ENCODE assay signal across 12 mouse cellular contexts in genomic region chr7:144427460-144427859, GRCm38 (mm10). TPM values are rescaled to one million over a fixed set of nuclear protein-coding genes. Genes with fewer than 3 reads are reported as not detected.
A peak's percentile ranks its signal among the peaks of the same experiment; 100 is the strongest.
DNase-seq lines count a peak whose midpoint lies in the region; ATAC-seq and TF ChIP-seq lines count a peak whose summit lies in the region.
"Had no signal": no experiment of that assay in that cellular context is flagged by ENCODE, and none has a peak within 500 bp of the region (broad histone marks: within the 10 kb centered on the region; RNA-seq: fewer than 3 reads in every experiment).

No protein-coding gene starts in this region.

- 87% methylated on average over 3 of the region's 3 CpGs for WGBS in liver, adult 2 months
- 81% methylated on average over 3 of the region's 3 CpGs for WGBS in liver, embryonic 11.5 days
- WGBS in midbrain, embryonic 13.5 days: 81% methylated on average over 3 of the region's 3 CpGs

- no peak overlapping the region for H3K4me2 ChIP-seq in liver, embryonic 11.5 days
- no peak overlapping the region for H3K4me2 ChIP-seq in CH12.LX (ENCODE audit: insufficient read depth, low read depth, poor library complexity, severe bottlenecking)
- no peak overlapping the region for H3K4me2 ChIP-seq in midbrain, embryonic 13.5 days (replicated peaks)
- H3K4me2 ChIP-seq: embryonic facial prominence, embryonic 15.5 days had no signal

- H3K4me1 ChIP-seq in liver, adult 2 months (ENCODE audit: control insufficient read depth, insufficient read depth, low read length): peaks cover 1% of the 10 kb centered on the region; the same call in 1 of the 2 replicates
- no peaks in the 10 kb centered on the region for H3K4me1 ChIP-seq in liver, embryonic 11.5 days (replicated peaks; ENCODE audit: control insufficient read depth, insufficient read depth, low read length)
- H3K4me1 ChIP-seq in CH12.LX (ENCODE audit: control insufficient read depth in 1 of 2, insufficient read depth in 2 of 2) (no peaks in the 10 kb centered on the region), ES-Bruce4 (ENCODE audit: control insufficient read depth, insufficient read depth, low read length) (no peaks in the 10 kb centered on the region)
- no peaks in the 10 kb centered on the region for H3K4me1 ChIP-seq in cortical plate, adult 2 months (ENCODE audit: control insufficient read depth, insufficient read depth, low read length)
- peaks cover 5% of the 10 kb centered on the region; the same call in 1 of the 2 replicates for H3K4me1 ChIP-seq in midbrain, embryonic 13.5 days (replicated peaks)
- H3K4me1 ChIP-seq: embryonic facial prominence, embryonic 15.5 days; limb, embryonic 10.5 days had no signal

- no peaks in the 10 kb centered on the region; the same call in 1 of the 2 replicates for H3K9me3 ChIP-seq in liver, embryonic 11.5 days (ENCODE audit: control insufficient read depth, low read length)
- peaks cover 6% of the 10 kb centered on the region for H3K9me3 ChIP-seq in CH12.LX (replicated peaks; ENCODE audit: low read length)
- H3K9me3 ChIP-seq in ES-Bruce4 (replicated peaks; ENCODE audit: control insufficient read depth, insufficient read depth, low read length, poor library complexity, severe bottlenecking): no peaks in the 10 kb centered on the region
- H3K9me3 ChIP-seq in midbrain, embryonic 13.5 days: no peaks in the 10 kb centered on the region
- H3K9me3 ChIP-seq: embryonic facial prominence, embryonic 15.5 days; limb, embryonic 10.5 days had no signal

- no peak for DNase-seq in liver, adult 2 months (ENCODE audit: extremely low read depth, low read depth, low spot score)
- no peak for DNase-seq in liver, embryonic 11.5 days (ENCODE audit: low spot score)
- DNase-seq in CH12.LX (ENCODE audit: extremely low read depth): peak; percentile 12
- no peak for DNase-seq in frontal cortex, adult 2 months (ENCODE audit: extremely low spot score in 1 of 2, low spot score in 1 of 2)
- DNase-seq: adrenal gland, postnatal 36 days; retina, postnatal 1 day had no signal

- no peak for TF ChIP-seq POLR2A in liver, adult 2 months (IDR thresholded peaks at IDR 0.05; ENCODE audit: extremely low read depth, insufficient read depth, low read length)
- TF ChIP-seq POLR2A in CH12.LX (IDR thresholded peaks at IDR 0.05; ENCODE audit: low read depth, low read length) (no peak), ES-Bruce4 (IDR thresholded peaks at IDR 0.05; ENCODE audit: insufficient read depth, low read length) (no peak)
- TF ChIP-seq POLR2A in cortical plate, adult 2 months (IDR thresholded peaks at IDR 0.05; ENCODE audit: extremely low read depth, insufficient read depth, low read length): no peak

- no peaks in the 10 kb centered on the region for H3K36me3 ChIP-seq in liver, adult 2 months (ENCODE audit: control insufficient read depth, insufficient read depth, low read length)
- no peaks in the 10 kb centered on the region for H3K36me3 ChIP-seq in liver, embryonic 11.5 days (ENCODE audit: control insufficient read depth, insufficient read depth, low read length)
- H3K36me3 ChIP-seq in CH12.LX (replicated peaks in 1 of 2; ENCODE audit: control insufficient read depth in 1 of 2, insufficient read depth in 1 of 2, low read length in 1 of 2): no peaks in the 10 kb centered on the region
- no peaks in the 10 kb centered on the region for H3K36me3 ChIP-seq in ES-Bruce4 (ENCODE audit: control insufficient read depth, insufficient read depth, low read length, poor library complexity, severe bottlenecking)
- no peaks in the 10 kb centered on the region for H3K36me3 ChIP-seq in midbrain, embryonic 13.5 days
- H3K36me3 ChIP-seq: embryonic facial prominence, embryonic 15.5 days; limb, embryonic 10.5 days had no signal

- H3K27me3 ChIP-seq in liver, adult 2 months (ENCODE audit: control insufficient read depth, insufficient read depth, low read length): no peaks in the 10 kb centered on the region
- H3K27me3 ChIP-seq in liver, embryonic 11.5 days (replicated peaks; ENCODE audit: control insufficient read depth, insufficient read depth, low read length): no peaks in the 10 kb centered on the region
- H3K27me3 ChIP-seq in CH12.LX (replicated peaks) (peaks cover 82% of the 10 kb centered on the region), ES-Bruce4 (ENCODE audit: control insufficient read depth, insufficient read depth, low read length, poor library complexity, severe bottlenecking) (no peaks in the 10 kb centered on the region)
- no peaks in the 10 kb centered on the region for H3K27me3 ChIP-seq in midbrain, embryonic 13.5 days

- no peak overlapping the region for H3K4me3 ChIP-seq in liver, adult 2 months (ENCODE audit: insufficient read depth, low read depth, low read length)
- no peak overlapping the region for H3K4me3 ChIP-seq in liver, embryonic 11.5 days (ENCODE audit: low read depth, low read length)
- H3K4me3 ChIP-seq in CH12.LX (replicated peaks in 1 of 3; ENCODE audit: low read depth in 2 of 3, low read length in 2 of 3, poor library complexity in 1 of 3): no peak overlapping the region
- H3K4me3 ChIP-seq in ES-Bruce4 (ENCODE audit: low read depth, low read length): no peak overlapping the region
- no peak overlapping the region for H3K4me3 ChIP-seq in cortical plate, adult 2 months (ENCODE audit: insufficient read depth, low read length)
- H3K4me3 ChIP-seq in midbrain, embryonic 13.5 days (replicated peaks): no peak overlapping the region
- H3K4me3 ChIP-seq: embryonic facial prominence, embryonic 15.5 days; limb, embryonic 10.5 days had no signal

- TF ChIP-seq RAD21 in CH12.LX (IDR thresholded peaks at IDR 0.05; ENCODE audit: low read depth, low read length): no peak; the same call in none of the 2 replicates

- H3K27ac ChIP-seq in liver, adult 2 months (replicated peaks; ENCODE audit: insufficient read depth, low read depth, low read length): no peak overlapping the region
- no peak overlapping the region for H3K27ac ChIP-seq in liver, embryonic 11.5 days (ENCODE audit: low read depth, low read length)
- H3K27ac ChIP-seq in CH12.LX (ENCODE audit: insufficient read depth, low read depth): no peak overlapping the region
- H3K27ac ChIP-seq in ES-Bruce4 (ENCODE audit: insufficient read depth, low read length): no peak overlapping the region
- H3K27ac ChIP-seq in cortical plate, adult 2 months (ENCODE audit: insufficient read depth, low read length): no peak overlapping the region
- no peak overlapping the region for H3K27ac ChIP-seq in midbrain, embryonic 13.5 days
- H3K27ac ChIP-seq: embryonic facial prominence, embryonic 15.5 days; limb, embryonic 10.5 days had no signal

- H3K79me2 ChIP-seq in liver, adult 2 months (ENCODE audit: control insufficient read depth, insufficient read depth, low read length): no peaks in the 10 kb centered on the region
- H3K79me2 ChIP-seq in CH12.LX (replicated peaks; ENCODE audit: control insufficient read depth, extremely low read depth, insufficient read depth, poor library complexity, severe bottlenecking): no peaks in the 10 kb centered on the region

- TF ChIP-seq EP300 in CH12.LX (IDR thresholded peaks at IDR 0.05; ENCODE audit: low read length) (no peak), ES-Bruce4 (IDR thresholded peaks at IDR 0.05; ENCODE audit: insufficient read depth, low read depth, low read length) (no peak)

- TF ChIP-seq CTCF in liver, adult 2 months (IDR thresholded peaks at IDR 0.05; ENCODE audit: low read depth, low read length): peak; percentile 55
- TF ChIP-seq CTCF in CH12.LX (conservative IDR thresholded peaks at IDR 0.05 in 1 of 2, IDR thresholded peaks at IDR 0.05 in 1 of 2; ENCODE audit: low read depth in 2 of 2, low read length in 2 of 2) (peak in 1 of 2 experiments; percentile 62; a peak in 2 of 4 replicates), ES-Bruce4 (IDR thresholded peaks at IDR 0.05; ENCODE audit: low read depth, low read length) (peak; percentile 29)
- peak; percentile 42 for TF ChIP-seq CTCF in cortical plate, adult 2 months (IDR thresholded peaks at IDR 0.05; ENCODE audit: extremely low read depth, insufficient read depth, low read length)

- dilution Hi-C loops in CH12.LX (cut with MboI; ENCODE audit: extremely low pct_ligation_motif_present, extremely low pct_unique_long_range_greater_than_20kb, low sequenced_read_pairs): no loop called here

- H3K9ac ChIP-seq in liver, adult 2 months (ENCODE audit: low read depth, low read length): no peak overlapping the region
- no peak overlapping the region for H3K9ac ChIP-seq in liver, embryonic 11.5 days (ENCODE audit: low read depth, low read length)
- H3K9ac ChIP-seq in CH12.LX (ENCODE audit: insufficient read depth, low read depth) (no peak overlapping the region), ES-Bruce4 (ENCODE audit: low read depth, poor library complexity, severe bottlenecking) (no peak overlapping the region)
- no peak overlapping the region for H3K9ac ChIP-seq in midbrain, embryonic 13.5 days (replicated peaks)
- H3K9ac ChIP-seq: embryonic facial prominence, embryonic 15.5 days had no signal

- no peak for ATAC-seq in liver, embryonic 11.5 days (replicated peaks; ENCODE audit: low FRiP score)
- ATAC-seq in midbrain, embryonic 13.5 days: no peak
- ATAC-seq: intestine, embryonic 16.5 days had no signal

- in situ Hi-C loops in CH12.LX (cut with MboI; ENCODE audit: low pct_ligation_motif_present, low pct_unique_long_range_greater_than_20kb, low sequenced_read_pairs): loop anchor here (10.0 to 25.0 kb wide), 2 partner anchors 213 to 340 kb away; no protein-coding TSS in a partner anchor

TF ChIP-seq in CH12.LX, 34 proteins besides CTCF, POLR2A, EP300 and RAD21:
- no peak for TF ChIP-seq NRF1 (IDR thresholded peaks at IDR 0.05; ENCODE audit: low read depth, low read length)
- peak; percentile 30 for TF ChIP-seq SMC3 (IDR thresholded peaks at IDR 0.05; ENCODE audit: low read depth, low read length)
- TF ChIP-seq ZMIZ1 (IDR thresholded peaks at IDR 0.05; ENCODE audit: low read depth, low read length): no peak
- TF ChIP-seq CHD2 (IDR thresholded peaks at IDR 0.05; ENCODE audit: low read length): no peak

RNA-seq across cellular contexts. Expression of gene Cttn, which starts 43.3 kb away (rescaled TPM):
- 26.6 and 27.1 TPM in 2 replicates for total RNA-seq in liver, adult 2 months (2014; rRNA removed)
- polyA plus RNA-seq in liver, adult 2 months (2012; rRNA removed): 31.2 and 36.1 TPM in 2 replicates
- 101 and 106 TPM in 2 replicates for polyA plus RNA-seq in liver, embryonic 11.5 days (2014; fragmentation: Nextera tagmentation; extraction: Ambion mirVana)
- total RNA-seq in CH12.LX (2012; rRNA removed) (0.13 and 0.55 TPM in 2 replicates), CH12.LX (2014; rRNA removed) (not detected in 2 replicates)
- polyA plus RNA-seq in CH12.LX (2012; ENCODE audit: insufficient read length, low read depth) (not detected in 2 replicates), ES-Bruce4 (2011; ENCODE audit: insufficient read depth, insufficient read length, low read depth, missing spikeins) (162 and 185 TPM in 2 replicates)
- polyA plus RNA-seq in cortical plate, adult 2 months (2012; rRNA removed): 146 and 147 TPM in 2 replicates
- 155 and 178 TPM in 2 replicates for polyA plus RNA-seq in frontal cortex, adult 2 months (2012; rRNA removed)
- polyA plus RNA-seq in midbrain, embryonic 13.5 days (2015; fragmentation: Nextera tagmentation; extraction: Ambion mirVana): 194 and 201 TPM in 2 replicates

Comparison
In these comparisons a context has a peak if more than half of its experiments do, and no peak if none do; other contexts are left out.
1. RNA of gene Cttn, which starts 43.3 kb away (polyA plus RNA-seq): 194 to 201 TPM in midbrain, embryonic 13.5 days, 162 to 185 TPM in ES-Bruce4, 155 to 178 TPM in frontal cortex, adult 2 months, 146 to 147 TPM in cortical plate, adult 2 months, 101 to 106 TPM in liver, embryonic 11.5 days and 31.2 to 36.1 TPM in liver, adult 2 months; not detected in CH12.LX; every median in the first group is over 10 times any median in the second.